Mouse (Mus musculus): ENCODE measurements around the gene Dpf3. TPM values are rescaled to one million over a fixed set of nuclear protein-coding genes. Genes with fewer than 3 reads are reported as not detected.

The Dpf3 gene
- polyA plus RNA-seq, 1 experiment from 2014 or later = 23.2 TPM

- 38% methylated on average over 5 of the region's 5 CpGs for WGBS
- no peak overlapping the region for H3K27ac ChIP-seq (replicated peaks in 1 of 2; ENCODE audit: control insufficient read depth in 1 of 2, insufficient read depth in 1 of 2, low read depth in 2 of 2, low read length in 2 of 2)
- peaks cover 28 to 30% of the 10 kb centered on the region in 2 experiments for H3K4me1 ChIP-seq (ENCODE audit: control insufficient read depth in 2 of 2, insufficient read depth in 2 of 2, low read length in 2 of 2)
- no peaks in the 10 kb centered on the region for H3K36me3 ChIP-seq (ENCODE audit: control insufficient read depth, insufficient read depth, low read length)
- H3K27me3 ChIP-seq (ENCODE audit: control insufficient read depth, insufficient read depth, low read length) = no peaks in the 10 kb centered on the region
- no peak overlapping the region for H3K4me2 ChIP-seq (ENCODE audit: low read length)
- ATAC-seq (ENCODE audit: insufficient number of reproducible peaks, insufficient read depth, low FRiP score, low read depth) = no peak
- H3K4me3 ChIP-seq (ENCODE audit: control insufficient read depth in 1 of 2, insufficient read depth in 1 of 2, low read depth in 1 of 2, low read length in 2 of 2) = no peak overlapping the region
- H3K9me3 ChIP-seq (ENCODE audit: control insufficient read depth, low read length) = no peaks in the 10 kb centered on the region
- no peak overlapping the region for H3K9ac ChIP-seq (ENCODE audit: low read length)
These were observed 283.2 kb downstream of the Dpf3 start for GRCm38 (mm10) chr12:83204361-83204760.

DNA sequence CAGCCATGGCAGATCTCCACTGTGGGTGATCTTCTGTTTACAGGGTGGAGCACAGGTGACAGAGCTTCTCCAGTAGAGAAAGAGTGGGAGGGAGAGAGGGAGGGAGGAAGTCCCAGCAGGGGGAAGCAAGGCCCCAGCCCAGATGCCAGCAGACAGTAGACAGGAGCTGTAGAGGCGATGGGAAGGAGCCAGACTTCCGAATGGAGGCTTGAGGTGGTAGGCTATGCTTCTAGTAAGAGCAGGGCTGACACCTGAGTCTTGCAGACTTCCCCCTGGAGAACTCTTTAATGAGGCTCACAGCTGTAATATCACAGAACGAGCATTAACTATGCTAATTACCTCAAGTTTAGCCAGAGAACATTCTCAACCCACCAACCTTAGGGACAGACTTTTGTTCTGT, 285.8 kb downstream of the Dpf3 start:
- Histone ChIP-seq H3K9me3 (ENCODE audit: control insufficient read depth, low read length) (no peaks in the 10 kb centered on the region), H3K4me1 (ENCODE audit: control insufficient read depth in 2 of 2, insufficient read depth in 2 of 2, low read length in 2 of 2) (peaks cover 10% of the 10 kb centered on the region in 2 experiments; a peak in 3 of 4 replicates), H3K36me3 (ENCODE audit: control insufficient read depth, insufficient read depth, low read length) (no peaks in the 10 kb centered on the region), H3K4me2 (ENCODE audit: low read length) (no peak overlapping the region), H3K9ac (ENCODE audit: low read length) (no peak overlapping the region), H3K27me3 (ENCODE audit: control insufficient read depth, insufficient read depth, low read length) (no peaks in the 10 kb centered on the region), H3K4me3 (ENCODE audit: control insufficient read depth in 1 of 2, insufficient read depth in 1 of 2, low read depth in 1 of 2, low read length in 2 of 2) (no peak overlapping the region), H3K27ac (replicated peaks in 1 of 2; ENCODE audit: control insufficient read depth in 1 of 2, insufficient read depth in 1 of 2, low read depth in 2 of 2, low read length in 2 of 2) (no peak overlapping the region)
- WGBS = 40% methylated on average over 3 of the region's 3 CpGs
- no peak for ATAC-seq (ENCODE audit: insufficient number of reproducible peaks, insufficient read depth, low FRiP score, low read depth)

DNA sequence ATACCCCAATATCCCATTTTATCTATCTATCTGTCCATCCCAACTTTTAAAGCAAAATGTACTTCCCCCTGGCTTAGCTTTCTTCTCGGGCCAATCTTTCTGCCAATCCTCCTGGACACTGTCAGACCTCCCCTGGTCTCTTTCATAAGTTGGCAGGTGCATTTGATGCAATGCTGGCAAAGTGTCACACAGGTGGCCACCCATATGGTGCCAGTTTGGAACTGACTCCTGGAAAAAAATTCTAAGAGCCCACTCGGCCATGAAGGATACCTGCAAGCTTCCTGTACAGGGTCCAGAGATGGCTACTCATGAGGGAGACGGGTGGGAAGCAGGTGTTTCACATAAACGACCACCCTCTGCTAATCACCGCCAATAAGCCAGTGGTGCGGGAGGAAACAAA, 307.0 kb downstream of the Dpf3 start:
- Histone ChIP-seq H3K9me3 (ENCODE audit: control insufficient read depth, low read length) (no peaks in the 10 kb centered on the region), H3K9ac (ENCODE audit: low read length) (no peak overlapping the region), H3K27ac (replicated peaks in 1 of 2; ENCODE audit: control insufficient read depth in 1 of 2, insufficient read depth in 1 of 2, low read depth in 2 of 2, low read length in 2 of 2) (no peak overlapping the region), H3K36me3 (ENCODE audit: control insufficient read depth, insufficient read depth, low read length) (no peaks in the 10 kb centered on the region), H3K4me1 (ENCODE audit: control insufficient read depth in 2 of 2, insufficient read depth in 2 of 2, low read length in 2 of 2) (no peaks in the 10 kb centered on the region), H3K4me2 (ENCODE audit: low read length) (no peak overlapping the region), H3K27me3 (ENCODE audit: control insufficient read depth, insufficient read depth, low read length) (no peaks in the 10 kb centered on the region), H3K4me3 (ENCODE audit: control insufficient read depth in 1 of 2, insufficient read depth in 1 of 2, low read depth in 1 of 2, low read length in 2 of 2) (no peak overlapping the region)
- WGBS = 82% methylated on average over 6 of the region's 6 CpGs
- ATAC-seq (ENCODE audit: insufficient number of reproducible peaks, insufficient read depth, low FRiP score, low read depth) = no peak

DNA sequence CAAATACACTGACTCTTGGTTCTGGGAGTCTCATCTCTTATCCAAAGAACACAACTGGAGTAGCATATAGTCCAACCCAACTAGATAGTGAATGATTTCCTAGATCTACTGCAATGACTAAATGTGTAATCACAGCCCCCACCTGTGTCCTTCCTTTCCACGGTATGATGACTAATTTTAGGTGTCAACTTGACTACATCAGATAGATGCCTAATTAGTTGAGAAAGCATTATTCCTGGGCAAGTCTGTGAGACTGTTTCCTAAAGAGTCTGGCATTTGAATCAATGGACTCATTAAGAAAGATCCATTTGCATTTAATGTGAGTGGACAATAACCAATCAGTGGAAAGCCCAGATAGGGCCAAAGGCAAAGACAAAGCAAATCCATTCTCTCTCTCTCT, 307.7 kb downstream of the Dpf3 start:
- Histone ChIP-seq H3K4me2 (ENCODE audit: low read length) (no peak overlapping the region), H3K4me1 (ENCODE audit: control insufficient read depth in 2 of 2, insufficient read depth in 2 of 2, low read length in 2 of 2) (no peaks in the 10 kb centered on the region), H3K36me3 (ENCODE audit: control insufficient read depth, insufficient read depth, low read length) (no peaks in the 10 kb centered on the region), H3K27me3 (ENCODE audit: control insufficient read depth, insufficient read depth, low read length) (no peaks in the 10 kb centered on the region), H3K4me3 (ENCODE audit: control insufficient read depth in 1 of 2, insufficient read depth in 1 of 2, low read depth in 1 of 2, low read length in 2 of 2) (no peak overlapping the region), H3K9ac (ENCODE audit: low read length) (no peak overlapping the region), H3K27ac (replicated peaks in 1 of 2; ENCODE audit: control insufficient read depth in 1 of 2, insufficient read depth in 1 of 2, low read depth in 2 of 2, low read length in 2 of 2) (no peak overlapping the region), H3K9me3 (ENCODE audit: control insufficient read depth, low read length) (no peaks in the 10 kb centered on the region)
- 59% methylated on average over 1 of the region's 1 CpGs for WGBS
- no peak for ATAC-seq (ENCODE audit: insufficient number of reproducible peaks, insufficient read depth, low FRiP score, low read depth)

- H3K36me3 ChIP-seq (ENCODE audit: control insufficient read depth, insufficient read depth, low read length) = no peaks in the 10 kb centered on the region
- H3K4me1 ChIP-seq (ENCODE audit: control insufficient read depth in 2 of 2, insufficient read depth in 2 of 2, low read length in 2 of 2) = no peaks in the 10 kb centered on the region
- ATAC-seq (ENCODE audit: insufficient number of reproducible peaks, insufficient read depth, low FRiP score, low read depth) = no peak
- 56% methylated on average over 2 of the region's 2 CpGs for WGBS
- no peak overlapping the region for H3K4me2 ChIP-seq (ENCODE audit: low read length)
- H3K27ac ChIP-seq (replicated peaks in 1 of 2; ENCODE audit: control insufficient read depth in 1 of 2, insufficient read depth in 1 of 2, low read depth in 2 of 2, low read length in 2 of 2) = no peak overlapping the region
- no peak overlapping the region for H3K4me3 ChIP-seq (ENCODE audit: control insufficient read depth in 1 of 2, insufficient read depth in 1 of 2, low read depth in 1 of 2, low read length in 2 of 2)
- H3K9me3 ChIP-seq (ENCODE audit: control insufficient read depth, low read length) = no peaks in the 10 kb centered on the region
- H3K9ac ChIP-seq (ENCODE audit: low read length) = no peak overlapping the region
- no peaks in the 10 kb centered on the region for H3K27me3 ChIP-seq (ENCODE audit: control insufficient read depth, insufficient read depth, low read length)
These were observed 308.7 kb downstream of the Dpf3 start for GRCm38 (mm10) chr12:83178770-83179169.

GRCm38 (mm10) chr12:83169495-83170209, 317.9 kb downstream of the Dpf3 start:
- ATAC-seq (ENCODE audit: insufficient number of reproducible peaks, insufficient read depth, low FRiP score, low read depth) = peak; percentile 51; the same call in 1 of the 2 replicates
- H3K4me3 ChIP-seq (ENCODE audit: control insufficient read depth in 1 of 2, insufficient read depth in 1 of 2, low read depth in 1 of 2, low read length in 2 of 2) = 0 out of 4 replicates have a peak overlapping the region, but pooled peaks of 1 of the 2 experiments have one; percentile 2
- no peaks in the 10 kb centered on the region for H3K27me3 ChIP-seq (ENCODE audit: control insufficient read depth, insufficient read depth, low read length)
- H3K27ac ChIP-seq (replicated peaks in 1 of 2; ENCODE audit: control insufficient read depth in 1 of 2, insufficient read depth in 1 of 2, low read depth in 2 of 2, low read length in 2 of 2) = peak overlapping the region; percentile 71 to 72
- H3K4me1 ChIP-seq (ENCODE audit: control insufficient read depth in 2 of 2, insufficient read depth in 2 of 2, low read length in 2 of 2) = peaks cover 14 to 23% of the 10 kb centered on the region in 2 experiments
- WGBS = 13% methylated on average over 12 of the region's 12 CpGs
- H3K9ac ChIP-seq (ENCODE audit: low read length) = peak overlapping the region; percentile 55; the same call in 1 of the 2 replicates
- H3K9me3 ChIP-seq (ENCODE audit: control insufficient read depth, low read length) = no peaks in the 10 kb centered on the region
- peak overlapping the region; percentile 49 for H3K4me2 ChIP-seq (ENCODE audit: low read length)
- no peaks in the 10 kb centered on the region for H3K36me3 ChIP-seq (ENCODE audit: control insufficient read depth, insufficient read depth, low read length)

DNA sequence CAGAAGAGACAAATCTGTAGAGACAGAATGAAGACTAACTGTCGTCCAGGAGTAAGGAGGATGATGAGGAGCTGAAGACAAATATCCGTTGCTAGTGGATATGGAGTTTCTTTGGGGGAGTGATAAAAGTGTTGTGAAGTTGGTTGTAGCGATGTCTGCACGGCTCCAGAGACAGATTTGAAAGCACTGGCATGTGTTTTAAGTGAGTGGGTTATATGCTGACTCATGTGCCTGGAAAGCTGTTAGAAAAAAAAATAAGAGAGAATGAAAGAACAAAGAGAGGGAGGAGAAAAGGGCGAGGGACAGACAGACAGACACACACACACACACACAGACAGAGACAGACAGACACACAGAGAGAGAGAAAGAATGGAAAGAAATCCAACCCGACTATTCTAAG, 319.2 kb downstream of the Dpf3 start:
- Histone ChIP-seq H3K4me3 (ENCODE audit: control insufficient read depth in 1 of 2, insufficient read depth in 1 of 2, low read depth in 1 of 2, low read length in 2 of 2) (no peak overlapping the region), H3K9ac (ENCODE audit: low read length) (no peak overlapping the region), H3K4me1 (ENCODE audit: control insufficient read depth in 2 of 2, insufficient read depth in 2 of 2, low read length in 2 of 2) (peaks cover 23 to 29% of the 10 kb centered on the region in 2 experiments), H3K27me3 (ENCODE audit: control insufficient read depth, insufficient read depth, low read length) (no peaks in the 10 kb centered on the region), H3K27ac (replicated peaks in 1 of 2; ENCODE audit: control insufficient read depth in 1 of 2, insufficient read depth in 1 of 2, low read depth in 2 of 2, low read length in 2 of 2) (no peak overlapping the region), H3K9me3 (ENCODE audit: control insufficient read depth, low read length) (no peaks in the 10 kb centered on the region), H3K4me2 (ENCODE audit: low read length) (no peak overlapping the region), H3K36me3 (ENCODE audit: control insufficient read depth, insufficient read depth, low read length) (no peaks in the 10 kb centered on the region)
- no peak for ATAC-seq (ENCODE audit: insufficient number of reproducible peaks, insufficient read depth, low FRiP score, low read depth)
- 64% methylated on average over 6 of the region's 6 CpGs for WGBS

- ATAC-seq (ENCODE audit: insufficient number of reproducible peaks, insufficient read depth, low FRiP score, low read depth) = no peak
- H3K36me3 ChIP-seq (ENCODE audit: control insufficient read depth, insufficient read depth, low read length) = no peaks in the 10 kb centered on the region
- H3K27ac ChIP-seq (replicated peaks in 1 of 2; ENCODE audit: control insufficient read depth in 1 of 2, insufficient read depth in 1 of 2, low read depth in 2 of 2, low read length in 2 of 2) = no peak overlapping the region
- no peak overlapping the region for H3K4me2 ChIP-seq (ENCODE audit: low read length)
- H3K4me1 ChIP-seq (ENCODE audit: control insufficient read depth in 2 of 2, insufficient read depth in 2 of 2, low read length in 2 of 2) = peaks cover 23 to 25% of the 10 kb centered on the region in 2 experiments
- 59% methylated on average over 1 of the region's 1 CpGs for WGBS
- H3K9ac ChIP-seq (ENCODE audit: low read length) = no peak overlapping the region
- H3K9me3 ChIP-seq (ENCODE audit: control insufficient read depth, low read length) = no peaks in the 10 kb centered on the region
- H3K27me3 ChIP-seq (ENCODE audit: control insufficient read depth, insufficient read depth, low read length) = no peaks in the 10 kb centered on the region
- no peak overlapping the region for H3K4me3 ChIP-seq (ENCODE audit: control insufficient read depth in 1 of 2, insufficient read depth in 1 of 2, low read depth in 1 of 2, low read length in 2 of 2)
These were observed 322.5 kb downstream of the Dpf3 start for GRCm38 (mm10) chr12:83165058-83165457.
